Mouse (Mus musculus): ENCODE measurements around the gene Tcirg1.

Gene Tcirg1

GRCm38 (mm10) chr19:3896208-3896607 lies 10.7 kb downstream of the Tcirg1 start:
- no peak for DNase-seq

- no peak for DNase-seq
Measured at GRCm38 (mm10) chr19:3895171-3895631, 11.7 kb downstream of the Tcirg1 start.

- no peak for DNase-seq
Measured at GRCm38 (mm10) chr19:3894294-3894693, 12.6 kb downstream of the Tcirg1 start.

DNA sequence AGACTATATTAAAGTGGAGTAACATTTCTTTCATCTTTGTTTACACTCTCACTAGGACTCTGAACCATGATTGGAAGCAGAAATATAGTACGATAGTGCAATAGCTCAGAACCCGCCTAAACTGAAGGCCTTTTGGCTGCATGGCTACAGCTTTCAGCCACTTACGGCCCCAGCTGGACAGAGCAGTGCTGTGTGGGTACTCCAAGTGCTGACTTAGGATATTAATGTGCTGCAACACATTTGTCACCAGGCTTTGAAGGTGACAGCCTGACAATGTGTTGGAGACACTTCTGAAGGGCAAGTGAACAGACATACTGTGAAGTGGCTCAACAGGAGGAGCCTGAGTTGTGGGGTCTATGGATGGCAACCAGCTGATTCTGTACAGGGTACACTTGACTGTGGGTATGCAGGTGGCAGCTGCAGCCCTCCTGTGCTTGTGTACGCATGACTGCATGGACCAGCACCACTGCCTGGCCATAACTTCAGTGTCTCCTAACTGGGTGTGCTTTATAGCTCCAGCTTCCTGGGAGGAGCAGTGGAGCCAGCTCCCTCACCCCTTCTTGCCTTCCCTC lies 13.3 kb downstream of the Tcirg1 start:
- no peak for DNase-seq

- DNase-seq = peak; percentile 50 to 61
Measured at GRCm38 (mm10) chr19:3890181-3890580, 16.8 kb downstream of the Tcirg1 start.

- no peak for DNase-seq
Measured at GRCm38 (mm10) chr19:3889096-3889495, 17.8 kb downstream of the Tcirg1 start.

DNA sequence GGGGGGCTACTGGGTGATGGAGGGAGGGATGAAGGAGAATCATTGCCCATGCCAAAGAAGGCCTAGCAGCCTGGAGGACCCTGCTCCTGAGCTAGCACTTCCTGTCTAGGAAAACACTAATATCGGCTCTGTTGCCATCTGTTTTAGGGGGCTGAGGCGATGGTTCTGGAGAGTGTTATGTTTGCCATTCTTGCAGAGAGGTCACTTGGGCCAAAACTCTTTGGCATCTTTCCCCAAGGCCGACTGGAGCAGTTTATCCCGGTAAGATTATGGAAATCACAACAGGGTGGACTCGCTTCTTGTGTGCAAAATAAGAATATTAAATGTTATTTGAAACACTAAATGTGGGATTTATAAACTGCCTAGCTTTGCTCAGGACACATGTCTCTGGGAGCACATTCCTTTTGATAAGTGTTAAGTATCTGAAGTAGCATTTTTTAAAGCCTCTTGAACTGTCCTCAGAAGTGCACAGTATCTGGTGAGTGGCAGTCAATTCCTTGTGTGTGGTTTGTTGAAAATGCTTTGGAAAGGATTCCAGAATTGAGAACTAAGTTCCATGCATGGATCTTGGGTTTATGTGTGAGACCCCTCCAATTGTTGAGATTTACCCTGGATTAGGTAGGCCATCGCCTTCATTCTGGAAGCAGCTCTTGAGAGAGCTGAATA lies 22.5 kb downstream of the Tcirg1 start:
- DNase-seq = no peak

- no peak for DNase-seq
Measured at GRCm38 (mm10) chr19:3882214-3882613, 24.7 kb downstream of the Tcirg1 start.

DNA sequence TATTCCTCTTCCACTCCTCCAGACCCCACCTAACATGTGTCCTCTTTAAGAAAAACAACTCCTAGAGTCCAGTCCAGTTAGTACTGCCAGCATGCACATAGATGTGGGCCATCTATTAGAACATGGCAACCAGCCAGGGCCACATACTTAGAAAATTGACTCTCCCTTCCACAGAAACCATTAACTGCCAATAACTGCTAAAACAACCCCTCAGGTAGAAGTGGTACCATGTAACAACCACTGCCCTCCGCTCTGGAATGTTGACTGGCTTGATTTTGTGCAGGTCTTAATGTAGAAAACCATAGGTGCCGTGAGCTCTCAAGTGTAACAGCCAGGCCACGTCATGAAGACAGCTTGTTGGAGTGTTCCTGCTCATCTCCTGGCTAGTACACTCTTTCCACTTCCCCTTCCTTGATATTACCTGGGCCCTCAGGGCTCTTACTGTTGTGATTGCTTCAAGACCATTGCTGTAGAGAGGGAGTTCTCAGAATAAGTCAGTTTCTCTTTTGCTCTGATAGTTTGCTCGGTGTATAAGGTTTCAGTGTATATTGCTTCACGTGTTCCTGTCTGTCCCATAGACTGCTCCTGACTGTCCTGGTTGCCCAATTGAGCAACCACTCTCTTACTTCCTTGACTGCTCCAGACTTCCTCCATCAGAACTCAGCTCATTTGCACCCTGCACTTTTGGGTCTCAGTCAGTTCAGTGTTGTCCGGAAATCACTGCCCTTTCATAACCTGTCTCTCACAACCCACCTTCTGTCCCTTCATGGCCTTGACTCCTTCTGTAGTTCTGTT lies 26.7 kb downstream of the Tcirg1 start:
- peak in 1 of 2 experiments; percentile 25 for DNase-seq

GRCm38 (mm10) chr19:3875045-3875444 lies 31.9 kb downstream of the Tcirg1 start:
- DNase-seq = no peak

DNA sequence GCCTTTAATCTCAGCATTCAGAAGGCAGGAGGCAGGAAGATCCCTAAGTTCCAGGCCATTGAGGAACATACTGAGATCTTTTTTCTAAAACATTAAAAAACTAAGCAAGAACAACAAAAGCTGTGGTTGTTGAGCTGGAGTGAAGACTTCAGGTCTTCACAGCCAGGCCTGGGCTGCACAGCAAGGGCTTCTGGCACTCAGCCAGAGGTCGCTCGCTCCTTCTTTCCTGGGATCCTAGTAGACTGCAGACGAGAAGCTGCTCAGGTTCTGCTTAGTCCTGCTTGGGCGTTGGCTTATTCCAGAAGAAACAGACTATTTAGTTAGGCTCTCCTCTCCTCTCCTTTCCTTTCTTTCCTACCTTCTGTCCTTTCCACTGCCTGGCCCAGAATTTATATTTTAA lies 34.6 kb downstream of the Tcirg1 start:
- DNase-seq = peak; percentile 68 to 73

GRCm38 (mm10) chr19:3871468-3871867 lies 35.5 kb downstream of the Tcirg1 start:
- DNase-seq = no peak

- no peak for DNase-seq
Measured at GRCm38 (mm10) chr19:3868290-3868689, 38.6 kb downstream of the Tcirg1 start.

DNA sequence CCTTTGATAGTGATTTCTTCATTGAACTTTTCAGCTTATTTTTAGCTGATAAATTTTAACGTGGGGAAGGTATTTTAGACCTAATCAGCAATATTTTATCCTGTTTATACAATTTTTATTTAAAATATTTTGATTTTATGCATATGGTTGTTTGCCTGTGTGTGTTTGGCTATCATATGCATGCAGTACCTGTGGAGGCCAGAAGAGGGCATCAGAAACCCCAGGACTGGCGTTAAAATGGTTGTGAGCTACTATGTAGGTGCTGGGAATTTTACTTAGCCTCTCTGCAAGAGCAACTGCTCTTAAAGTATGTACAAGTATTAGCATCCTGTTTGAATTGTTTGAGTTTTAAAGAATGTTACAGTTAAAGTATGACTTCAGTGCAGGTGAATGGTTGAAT lies 42.0 kb downstream of the Tcirg1 start:
- no peak for DNase-seq

DNA sequence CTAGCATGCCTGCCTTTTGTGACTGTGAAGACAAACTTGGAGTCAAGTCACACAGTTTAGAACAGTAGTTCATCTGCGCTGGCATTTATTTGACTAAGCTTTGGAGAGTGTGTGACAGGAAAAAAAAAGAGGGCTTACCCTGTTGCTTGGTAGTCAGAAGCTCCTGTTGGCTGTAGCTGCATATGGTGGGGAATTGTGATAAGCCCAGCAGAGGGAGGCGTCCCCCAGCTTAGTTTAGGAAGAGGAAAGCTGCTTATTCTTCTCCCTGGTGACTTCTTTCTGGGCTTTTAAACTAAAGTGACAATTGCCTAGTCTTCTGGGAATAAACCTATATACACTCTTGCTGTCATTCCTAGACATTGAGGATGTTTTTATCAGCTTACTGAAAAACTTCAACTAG lies 44.2 kb downstream of the Tcirg1 start:
- no peak for DNase-seq

DNA sequence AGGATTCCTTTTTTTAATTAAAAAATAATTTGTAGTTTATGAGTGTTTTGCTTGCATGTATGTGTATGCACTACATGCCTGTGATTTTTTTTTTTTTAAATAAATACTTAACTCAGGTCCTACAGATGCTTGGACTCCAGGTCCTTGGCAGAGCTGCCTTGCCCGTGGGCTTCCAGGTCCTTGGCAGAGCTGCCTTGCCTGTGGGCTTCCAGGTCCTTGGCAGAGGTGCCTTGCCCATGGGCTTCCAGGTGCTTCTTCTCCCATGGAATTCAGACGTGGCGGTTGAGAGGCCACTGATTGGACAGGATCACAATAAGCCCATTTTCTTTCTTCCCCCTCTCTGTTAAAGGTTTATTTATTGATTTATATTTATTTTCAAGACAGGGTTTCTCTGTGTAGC lies 49.7 kb downstream of the Tcirg1 start:
- no peak for DNase-seq

- peak; percentile 45 to 52 for DNase-seq
Measured at GRCm38 (mm10) chr19:3855601-3856000, 51.3 kb downstream of the Tcirg1 start.

- no peak for DNase-seq
Measured at GRCm38 (mm10) chr19:3855091-3855490, 51.8 kb downstream of the Tcirg1 start.

GRCm38 (mm10) chr19:3853891-3854290 lies 53.0 kb downstream of the Tcirg1 start:
- no peak for DNase-seq

GRCm38 (mm10) chr19:3853121-3853520 lies 53.8 kb downstream of the Tcirg1 start:
- no peak for DNase-seq

DNA sequence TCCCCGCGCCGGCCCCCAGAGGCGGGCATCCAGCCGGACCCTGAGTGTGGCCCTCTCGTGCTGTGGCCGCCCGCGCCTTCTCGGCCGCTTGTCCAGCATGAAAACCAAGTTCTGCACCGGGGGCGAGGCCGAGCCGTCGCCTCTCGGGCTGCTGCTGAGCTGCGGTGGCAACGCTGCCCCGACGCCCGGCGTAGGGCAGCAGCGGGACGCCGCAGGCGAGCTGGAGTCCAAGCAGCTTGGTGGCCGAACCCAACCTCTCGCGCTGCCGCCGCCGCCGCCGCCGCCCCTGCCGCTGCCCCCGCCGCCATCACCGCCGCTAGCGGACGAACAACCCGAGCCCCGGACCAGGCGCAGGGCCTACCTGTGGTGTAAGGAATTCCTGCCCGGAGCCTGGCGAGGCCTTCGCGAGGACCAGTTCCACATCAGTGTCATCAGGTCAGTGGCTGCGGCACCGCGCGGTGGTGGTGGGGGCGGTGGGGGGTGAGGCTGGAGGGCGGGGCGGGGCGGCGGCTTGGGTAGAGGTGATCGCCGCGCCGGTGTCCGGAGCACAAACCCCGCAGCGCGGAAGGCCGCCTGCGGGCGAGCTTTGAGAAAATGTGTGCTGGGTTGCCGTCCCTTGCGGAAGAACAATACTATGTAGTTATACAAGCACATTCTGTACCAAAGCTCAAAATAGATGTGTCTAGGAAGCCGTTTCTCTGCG lies 54.8 kb downstream of the Tcirg1 start:
- DNase-seq = peak; percentile 71 to 82

GRCm38 (mm10) chr19:3851502-3851962 lies 55.4 kb downstream of the Tcirg1 start, which contains the start of gene Chka:
Chka (plus strand) TSS chr19:3851773.
- DNase-seq = peak; percentile 98 to 99

Measured in kidney, postnatal 4 days (tissue).